Mouse (Mus musculus) spleen, adult 2 months (tissue): ENCODE data around the gene As3mt. TPM values are rescaled to one million over a fixed set of nuclear protein-coding genes. Genes with fewer than 3 reads are reported as not detected.
A peak's percentile ranks its signal among the peaks of the same experiment; 100 is the strongest.

ENCODE experiments used
- DNase-seq, 2 experiments: peaks; one replicate each; pipeline versions ENCODE4 v3.0.0 to v3.0.0-alpha.2; 2012 to 2021; ENCODE audit warnings: low spot score in 2 of 2, low read depth in 1 of 2
- H3K27ac ChIP-seq: fragments of 200-500 bp; 2 replicates; pipeline ENCODE4 v1.5.1; 2012; ENCODE audit warnings: low read length, inconsistent platforms; ENCODE audit not compliant: insufficient read depth
- H3K27me3 ChIP-seq: fragments of 200-500 bp; 2 replicates; pipeline ENCODE4 v1.6.1; 2012; ENCODE audit warnings: mild to moderate bottlenecking, moderate library complexity, low read length, inconsistent platforms; ENCODE audit not compliant: control insufficient read depth, insufficient read depth
- H3K36me3 ChIP-seq: fragments of 200-500 bp; 2 replicates; pipeline ENCODE4 v1.6.1; 2012; ENCODE audit warnings: mild to moderate bottlenecking, low read length, inconsistent platforms; ENCODE audit not compliant: control insufficient read depth, insufficient read depth
- H3K4me1 ChIP-seq: fragments of 200-500 bp; 2 replicates; pipeline ENCODE4 v1.6.1; 2011; ENCODE audit warnings: inconsistent platforms; ENCODE audit not compliant: control insufficient read depth, insufficient read depth, insufficient read length
- H3K4me3 ChIP-seq: fragments of 200-500 bp; 2 replicates; pipeline ENCODE4 v1.5.1; 2011; ENCODE audit warnings: mild to moderate bottlenecking, inconsistent platforms; ENCODE audit not compliant: insufficient read depth, insufficient read length; ENCODE audit errors: extremely low read depth
- CTCF ChIP-seq: fragments of 200-500 bp; IDR thresholded peaks from 2 replicates; pipeline ENCODE4 v1.5.1; 2011; ENCODE audit warnings: mild to moderate bottlenecking, inconsistent platforms; ENCODE audit not compliant: insufficient read depth, insufficient read length, insufficient replicate concordance; ENCODE audit errors: extremely low read depth
- POLR2A ChIP-seq: fragments of 200-500 bp; IDR thresholded peaks from 2 replicates; pipeline ENCODE4 v1.6.1; 2011; ENCODE audit warnings: low read depth, low read length, inconsistent platforms
- WGBS: fragments of 180-500 bp; shearing (Covaris S2); methylation state at CpG from one replicate; pipeline ENCODE4 v1.1.7; 2018; 5-methylcytosine and 5-hydroxymethylcytosine counted together
- polyA plus RNA-seq: library from polyadenylated mRNA; depleted of rRNA; stranded (reverse); fragments of >200 nt; gene quantifications from 2 replicates; pipeline ENCODE4 v1.2.3, GENCODE M21; 2012

As3mt gene
- polyA plus RNA-seq, 1 experiment: 6.0 TPM

GRCm38 (mm10) chr19:46697840-46698517 is 9.3 kb upstream of the As3mt start:
- Histone ChIP-seq H3K4me3 (peak overlapping the region; percentile 24; the same call in 1 of the 2 replicates), H3K27me3 (no peaks in the 10 kb centered on the region), H3K4me1 (peaks cover 11% of the 10 kb centered on the region; the same call in 1 of the 2 replicates), H3K36me3 (no peaks in the 10 kb centered on the region), H3K27ac (peak overlapping the region; percentile 61)
- 36% methylated on average over 19 of the region's 19 CpGs for WGBS
- peak; percentile 55 to 64 for DNase-seq
- no peak for TF ChIP-seq CTCF
- TF ChIP-seq POLR2A: no peak

GRCm38 (mm10) chr19:46699011-46699481 is 8.2 kb upstream of the As3mt start:
- peak overlapping the region; percentile 56 for H3K27ac ChIP-seq
- WGBS: 35% methylated on average over 10 of the region's 10 CpGs
- no peak for DNase-seq
- no peak for TF ChIP-seq POLR2A
- no peak for TF ChIP-seq CTCF
- H3K4me1 ChIP-seq: peaks cover 11% of the 10 kb centered on the region; the same call in 1 of the 2 replicates
- no peaks in the 10 kb centered on the region for H3K27me3 ChIP-seq
- no peaks in the 10 kb centered on the region for H3K36me3 ChIP-seq
- H3K4me3 ChIP-seq: no peak overlapping the region

- no peaks in the 10 kb centered on the region for H3K27me3 ChIP-seq
- no peak overlapping the region for H3K27ac ChIP-seq
- DNase-seq: no peak
- WGBS: 91% methylated on average over 9 of the region's 9 CpGs
- H3K4me1 ChIP-seq: peaks cover 16% of the 10 kb centered on the region; the same call in 1 of the 2 replicates
- TF ChIP-seq POLR2A (no peak), CTCF (no peak)
- no peak overlapping the region for H3K4me3 ChIP-seq
- H3K36me3 ChIP-seq: no peaks in the 10 kb centered on the region
Observed at GRCm38 (mm10) chr19:46701156-46701555, 6.1 kb upstream of the As3mt start.

GRCm38 (mm10) chr19:46705779-46706495 is 1.3 kb upstream of the As3mt start:
- no peak overlapping the region for H3K4me3 ChIP-seq
- WGBS: 10% methylated on average over 7 of the region's 7 CpGs
- peaks cover 6% of the 10 kb centered on the region; the same call in 1 of the 2 replicates for H3K4me1 ChIP-seq
- no peaks in the 10 kb centered on the region for H3K27me3 ChIP-seq
- no peaks in the 10 kb centered on the region for H3K36me3 ChIP-seq
- TF ChIP-seq CTCF (no peak), POLR2A (no peak)
- DNase-seq: peak in 1 of 2 experiments; percentile 31
- no peak overlapping the region for H3K27ac ChIP-seq

- no peaks in the 10 kb centered on the region for H3K27me3 ChIP-seq
- TF ChIP-seq CTCF (no peak), POLR2A (no peak)
- 74% methylated on average over 9 of the region's 9 CpGs for WGBS
- no peak overlapping the region for H3K27ac ChIP-seq
- no peaks in the 10 kb centered on the region for H3K36me3 ChIP-seq
- DNase-seq: no peak
- peaks cover 6% of the 10 kb centered on the region; the same call in 1 of the 2 replicates for H3K4me1 ChIP-seq
- H3K4me3 ChIP-seq: 0 out of 2 replicates have a peak overlapping the region, but pooled peaks have one; percentile 70
Observed at GRCm38 (mm10) chr19:46706540-46707295, 540 bp upstream of the As3mt start.

- no peak overlapping the region for H3K4me3 ChIP-seq
- H3K27me3 ChIP-seq: no peaks in the 10 kb centered on the region
- peaks cover 6% of the 10 kb centered on the region; the same call in 1 of the 2 replicates for H3K4me1 ChIP-seq
- no peak overlapping the region for H3K27ac ChIP-seq
- TF ChIP-seq POLR2A: no peak
- TF ChIP-seq CTCF: no peak
- H3K36me3 ChIP-seq: no peaks in the 10 kb centered on the region; the same call in 1 of the 2 replicates
- WGBS: 82% methylated on average over 4 of the region's 4 CpGs
- DNase-seq: no peak
Observed at GRCm38 (mm10) chr19:46710614-46711013, 3.4 kb downstream of the As3mt start.
